Mouse (Mus musculus) heart, adult 2 months (tissue): ENCODE measurements at regions not wholly inside any gene's neighbourhood (a gene's known extent, or its start where the extent isn't known, plus 50 kb on each side); places are given as distances from the start of the nearest gene placed in this dataset.

ENCODE experiments used
- CTCF ChIP-seq: fragments of 200-600 bp; IDR thresholded peaks from 2 replicates; pipeline ENCODE4 v1.8.1; 2022; ENCODE audit warnings: antibody characterized with exemption, mild to moderate bottlenecking, moderate library complexity
- POLR2A ChIP-seq: fragments of 200-500 bp; IDR thresholded peaks from 2 replicates; pipeline ENCODE4 v1.6.1; 2011; ENCODE audit warnings: mild to moderate bottlenecking, low read depth, low read length, control low read depth; ENCODE audit not compliant: insufficient read depth

GRCm38 (mm10) chr2:12765336-12765735, 158.5 kb upstream of the Pter start:
- TF ChIP-seq CTCF (no peak), POLR2A (no peak)
